Mouse (Mus musculus) C2C12 (cell line): ENCODE results near the gene Zbtb8os.

Experiments
- CEBPB ChIP-seq: IDR thresholded peaks from one replicate; pipeline ENCODE4 v1.6.1; 2011; ENCODE audit warnings: low read depth, mild to moderate bottlenecking, control low read depth, moderate library complexity
- CTCF ChIP-seq: IDR thresholded peaks from one replicate; pipeline ENCODE4 v1.5.1; 2011; ENCODE audit not compliant: control insufficient read depth, insufficient read depth, insufficient read length
- FOSL1 ChIP-seq: IDR thresholded peaks from one replicate; pipeline ENCODE4 v1.8.0; 2011; ENCODE audit warnings: mild to moderate bottlenecking, low read length; ENCODE audit not compliant: poor library complexity, insufficient read depth, severe bottlenecking
- MAX ChIP-seq: IDR thresholded peaks from one replicate; pipeline ENCODE4 v1.6.1; 2011; ENCODE audit warnings: mild to moderate bottlenecking, control low read depth
- MYOD1 ChIP-seq: IDR thresholded peaks from one replicate; pipeline ENCODE4 v1.6.1; 2011; ENCODE audit warnings: low read depth; ENCODE audit not compliant: control insufficient read depth, insufficient read length
- MYOG ChIP-seq: IDR thresholded peaks from one replicate; pipeline ENCODE4 v1.6.1; 2011; ENCODE audit not compliant: control insufficient read depth, insufficient read length; ENCODE audit errors: extremely low read depth
- USF1 ChIP-seq: IDR thresholded peaks from one replicate; pipeline ENCODE4 v1.6.1; 2011; ENCODE audit warnings: low read depth, mild to moderate bottlenecking, control low read depth, moderate library complexity

DNA sequence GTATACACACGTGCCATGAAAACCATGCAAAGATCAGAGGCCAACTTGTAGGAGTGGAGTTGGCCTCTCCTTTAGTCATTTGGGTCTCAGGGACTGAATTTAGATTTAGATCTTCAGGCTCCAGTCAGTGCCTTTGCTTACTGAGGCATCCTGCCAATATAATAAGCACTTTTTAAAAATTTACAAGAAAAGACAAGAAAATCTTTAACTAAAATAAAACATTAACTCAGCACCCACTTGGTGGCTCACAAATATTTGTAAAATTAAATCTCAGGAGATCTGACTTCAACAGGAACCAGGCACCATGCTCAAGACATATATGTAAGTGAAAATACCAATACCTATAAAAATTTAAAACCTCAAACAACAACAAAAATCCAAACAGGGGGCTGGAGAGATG, 14.6 kb upstream of the Zbtb8os start:
- TF ChIP-seq CTCF (no peak), USF1 (no peak), MAX (no peak), MYOG (no peak), CEBPB (no peak), FOSL1 (no peak), MYOD1 (no peak)
